Mouse (Mus musculus) monocyte, adult 5-6 weeks (primary cell): ENCODE measurements at regions not wholly inside any gene's neighbourhood (a gene's known extent, or its start where the extent isn't known, plus 50 kb on each side); places are given as distances from the start of the nearest gene placed in this dataset.

Experiments used
- ATAC-seq: fragments of 153-309, 156-312 bp; replicated peaks from 2 replicates; pipeline ENCODE4 v1.8.0; 2017; ENCODE audit warnings: mild to moderate bottlenecking; ENCODE audit not compliant: low TSS enrichment, insufficient number of reproducible peaks, severe bottlenecking, poor library complexity, low FRiP score

GRCm38 (mm10) chr14:106550150-106550549 lies 444.2 kb downstream of the Trim52 start:
- ATAC-seq: no peak

- no peak for ATAC-seq
Measured at GRCm38 (mm10) chr14:106579281-106579680, 473.3 kb downstream of the Trim52 start.

GRCm38 (mm10) chr14:106581886-106582285 lies 475.9 kb downstream of the Trim52 start:
- no peak for ATAC-seq

- no peak for ATAC-seq
Measured at GRCm38 (mm10) chr14:106593352-106593751, 487.4 kb downstream of the Trim52 start.

GRCm38 (mm10) chr14:106593980-106594379 lies 488.0 kb downstream of the Trim52 start:
- no peak for ATAC-seq

- no peak for ATAC-seq
Measured at GRCm38 (mm10) chr14:106607041-106607440, 501.0 kb downstream of the Trim52 start.

GRCm38 (mm10) chr14:106608341-106608927 lies 502.4 kb downstream of the Trim52 start:
- no peak for ATAC-seq
